Mouse (Mus musculus): ENCODE measurements around the gene Gpkow.

DNA sequence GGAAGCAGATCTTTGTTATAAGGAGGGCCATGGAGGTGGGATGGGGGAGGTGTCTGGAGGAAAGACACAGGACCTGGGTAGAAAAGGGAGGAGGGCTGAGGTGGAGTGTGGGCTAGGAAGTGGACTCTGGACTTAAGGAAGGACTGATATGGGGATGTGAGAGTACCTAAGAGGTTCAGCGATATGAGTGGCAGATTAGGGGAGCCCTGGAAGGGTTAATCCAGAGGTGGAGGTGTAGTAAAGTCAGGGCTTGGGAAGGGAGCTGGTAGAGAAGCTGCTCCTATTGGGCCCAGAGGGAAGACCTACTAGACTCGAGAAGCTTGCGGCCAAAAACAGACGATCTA lies 32.0 kb downstream of the Gpkow start:
- TF ChIP-seq POLR2A (IDR thresholded peaks at IDR 0.05; ENCODE audit: insufficient read length, low read depth) (no peak), E2F4 (IDR thresholded peaks at IDR 0.05; ENCODE audit: insufficient read depth) (no peak), MYOD1 (IDR thresholded peaks at IDR 0.05; ENCODE audit: control insufficient read depth in 1 of 3, insufficient read length in 2 of 3, low read depth in 2 of 3) (no peak), CEBPB (IDR thresholded peaks at IDR 0.05; ENCODE audit: insufficient read depth, poor library complexity, severe bottlenecking) (no peak), SRF (IDR thresholded peaks at IDR 0.05; ENCODE audit: control insufficient read depth, insufficient read length, low read depth) (no peak), USF1 (IDR thresholded peaks at IDR 0.05; ENCODE audit: low read depth) (no peak), MAX (IDR thresholded peaks at IDR 0.05; ENCODE audit: low read depth) (no peak), MYOG (IDR thresholded peaks at IDR 0.05; ENCODE audit: control insufficient read depth in 1 of 3, insufficient read depth in 1 of 3, insufficient read length in 2 of 3, low read depth in 2 of 3) (no peak), POLR2AphosphoS2 (IDR thresholded peaks at IDR 0.05; ENCODE audit: insufficient read length, low read depth) (no peak), REST (IDR thresholded peaks at IDR 0.05; ENCODE audit: insufficient read depth, insufficient read length) (no peak), TCF3 (IDR thresholded peaks at IDR 0.05; ENCODE audit: insufficient read length, low read depth) (no peak)
